Mouse (Mus musculus) lung, adult 2 months (tissue): ENCODE results near the gene Ak2.

Experiments used
- CTCF ChIP-seq: fragments of 200-500 bp; IDR thresholded peaks from 2 replicates; pipeline ENCODE4 v1.5.1; 2011; ENCODE audit warnings: mild to moderate bottlenecking, low read length, control low read depth; ENCODE audit not compliant: insufficient read depth
- POLR2A ChIP-seq: fragments of 200-500 bp; IDR thresholded peaks from 2 replicates; pipeline ENCODE4 v1.6.1; 2011; ENCODE audit warnings: low read depth, mild to moderate bottlenecking, control low read depth, low read length, borderline replicate concordance; ENCODE audit errors: extremely low read depth

- TF ChIP-seq POLR2A = no peak
- TF ChIP-seq CTCF = no peak
These were observed 2.8 kb upstream of the Ak2 start for GRCm38 (mm10) chr4:128988911-128989310.
